Mouse (Mus musculus) adrenal gland, adult 18-20 months (tissue): ENCODE data around the gene Ano1. TPM values are rescaled to one million over a fixed set of nuclear protein-coding genes. Genes with fewer than 3 reads are reported as not detected.

Experiments used
- DNase-seq, 2 experiments: peaks; one replicate each; pipeline ENCODE4 v3.0.0; 2021 to 2022; ENCODE audit warnings: low spot score in 2 of 2
- total RNA-seq, 2 experiments: library from RNA; stranded (reverse); gene quantifications; 1 replicate in 1 of 2; 2 replicates in 1 of 2; pipeline ENCODE4 v1.2.3; 2021

Ano1 gene
- total RNA-seq, 2 experiments from 2014 or later = 21.3 to 30.6 TPM

- no peak for DNase-seq
Measured at GRCm38 (mm10) chr7:144697870-144698269, 53.9 kb downstream of the Ano1 start.

DNA sequence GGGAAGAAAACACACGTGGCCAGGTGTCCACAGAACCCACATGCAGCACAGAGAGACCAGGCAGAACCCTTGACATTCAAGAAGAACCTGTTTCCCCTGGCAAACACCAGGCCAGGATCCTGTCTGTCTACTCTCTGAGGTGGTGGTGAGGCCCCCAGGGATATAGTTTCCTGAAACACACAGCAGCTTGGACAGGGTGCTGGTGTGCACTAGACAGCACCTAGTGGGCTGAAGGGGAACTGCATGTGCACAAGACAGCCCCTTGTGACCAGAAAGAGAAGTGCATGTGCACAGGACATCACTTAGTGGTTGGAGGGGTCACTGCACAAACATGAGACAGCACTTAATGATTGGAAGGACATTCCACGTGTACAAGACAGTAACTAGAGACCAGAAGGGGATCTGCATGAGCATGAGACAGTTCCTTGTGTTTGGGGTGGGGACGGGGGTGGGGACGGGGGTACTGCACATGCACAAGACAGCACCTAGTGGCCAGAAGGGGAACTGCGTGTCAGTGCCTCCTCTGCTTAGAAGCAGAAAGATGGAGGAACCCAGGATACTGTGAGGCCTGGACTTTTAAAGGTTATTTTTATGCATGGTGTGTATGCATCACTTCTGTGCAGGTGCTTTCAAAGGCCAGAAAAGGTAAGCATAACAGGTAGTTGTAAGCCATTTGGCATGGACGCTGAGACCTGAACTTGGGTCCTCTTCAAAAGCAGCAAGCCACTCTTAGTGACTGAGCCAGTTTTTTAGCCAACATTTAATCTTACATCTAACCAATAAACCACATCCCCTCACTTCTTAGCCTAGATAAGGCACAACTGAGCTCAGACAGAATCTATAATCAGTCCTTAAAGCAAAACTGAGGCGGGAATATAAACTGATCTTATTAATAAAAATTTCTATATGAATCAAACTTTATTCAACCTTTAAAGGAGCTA lies 54.7 kb downstream of the Ano1 start:
- DNase-seq = no peak

DNA sequence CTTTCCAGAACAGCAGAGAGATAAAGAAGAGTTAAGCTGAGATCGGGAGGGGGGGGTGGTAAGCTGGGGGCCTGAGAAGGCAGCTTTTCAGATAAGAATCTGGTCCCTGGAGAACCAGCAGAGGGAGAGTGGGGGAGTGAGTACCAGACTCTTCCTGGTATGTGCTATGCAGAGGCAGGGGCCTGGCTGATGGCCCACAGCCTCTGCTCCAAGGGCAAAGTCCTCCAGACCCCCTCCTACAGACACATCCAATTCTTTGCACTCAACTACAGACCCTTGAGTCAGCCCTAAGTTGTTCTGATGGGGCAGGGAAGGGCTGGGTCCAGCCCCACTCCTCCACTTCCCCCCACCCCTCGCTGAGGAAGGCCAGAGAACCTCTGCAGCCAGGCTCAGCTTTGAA lies 61.9 kb downstream of the Ano1 start:
- DNase-seq = no peak

- DNase-seq = no peak
Measured at GRCm38 (mm10) chr7:144689136-144689535, 62.6 kb downstream of the Ano1 start.

GRCm38 (mm10) chr7:144687663-144688381 lies 64.0 kb downstream of the Ano1 start:
- DNase-seq = no peak

DNA sequence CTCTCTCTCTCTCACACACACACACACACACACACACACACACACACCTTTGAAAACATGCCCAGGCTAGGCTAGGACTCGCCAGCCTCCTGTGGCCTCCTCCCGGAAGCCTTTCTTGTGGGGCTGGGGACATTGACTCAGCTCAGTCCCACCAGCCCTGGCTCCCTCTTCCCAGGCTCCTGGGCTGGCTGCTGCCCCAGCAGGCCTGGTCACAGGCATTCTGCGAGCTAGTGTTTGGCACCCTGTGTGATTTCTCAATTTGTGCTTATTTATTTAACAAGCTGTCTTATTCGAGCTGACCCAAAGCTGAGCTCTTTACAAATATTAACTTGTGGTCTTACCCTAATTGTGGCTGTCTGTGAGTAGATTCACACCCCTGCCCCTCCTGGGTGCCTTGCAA lies 66.8 kb downstream of the Ano1 start:
- no peak for DNase-seq

GRCm38 (mm10) chr7:144684467-144684866 lies 67.3 kb downstream of the Ano1 start:
- DNase-seq = no peak

GRCm38 (mm10) chr7:144680096-144680495 lies 71.7 kb downstream of the Ano1 start:
- no peak for DNase-seq

- DNase-seq = peak in 1 of 2 experiments; percentile 45
Measured at GRCm38 (mm10) chr7:144678241-144679030, 73.3 kb downstream of the Ano1 start.

- DNase-seq = no peak
Measured at GRCm38 (mm10) chr7:144677341-144678086, 74.3 kb downstream of the Ano1 start.

DNA sequence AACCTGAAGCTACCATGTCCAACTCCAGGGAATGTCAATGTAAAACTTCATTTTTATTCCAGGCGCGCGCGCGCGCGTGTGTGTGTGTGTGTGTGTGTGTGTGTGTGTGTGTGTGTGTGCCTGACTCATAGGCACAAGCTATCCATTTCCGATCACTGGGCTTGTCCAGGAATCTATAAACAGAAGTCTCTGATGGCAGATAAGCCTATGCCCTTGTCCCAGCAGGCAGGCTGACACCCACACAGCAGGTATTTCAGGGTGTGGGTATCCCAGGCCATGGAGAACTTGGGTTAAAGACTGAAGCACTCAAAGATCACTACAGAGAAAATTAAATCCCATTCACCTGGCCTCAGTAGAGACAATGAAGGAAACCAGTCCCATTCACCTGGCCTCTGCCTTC lies 76.1 kb downstream of the Ano1 start:
- DNase-seq = no peak

GRCm38 (mm10) chr7:144669895-144670294 lies 81.9 kb downstream of the Ano1 start:
- DNase-seq = no peak

DNA sequence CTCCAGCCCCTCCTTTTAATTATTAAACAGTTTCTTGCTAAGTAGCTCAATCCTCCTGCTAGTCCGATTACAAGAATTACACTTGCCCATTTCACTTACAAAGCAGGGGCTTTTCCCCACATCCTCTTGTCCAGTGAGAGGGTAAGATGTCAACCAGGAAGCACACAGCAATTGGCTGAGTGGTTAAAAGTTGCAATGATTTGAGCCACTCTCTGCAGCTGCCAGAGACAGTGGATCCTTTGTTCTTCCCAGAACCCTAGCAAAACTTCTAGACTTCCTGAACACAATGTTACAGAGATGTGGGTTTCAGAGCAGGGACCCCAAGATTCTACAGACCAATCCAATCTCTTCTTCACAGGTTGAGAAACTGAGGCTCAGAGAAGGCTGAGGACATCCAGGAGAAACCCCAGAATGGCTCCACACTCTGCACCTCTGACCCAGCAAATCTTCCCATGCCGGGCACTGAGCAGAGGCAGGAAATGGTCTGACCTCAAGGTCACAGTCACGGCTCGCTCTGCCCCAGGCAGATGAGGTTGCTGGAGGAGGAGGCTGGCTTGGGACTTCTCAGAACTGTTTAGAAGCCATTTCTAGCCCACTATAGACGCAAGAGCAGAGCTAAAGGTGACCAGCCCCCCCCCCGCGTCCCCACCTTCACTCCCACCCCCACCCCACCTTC lies 83.0 kb downstream of the Ano1 start:
- DNase-seq = no peak

- no peak for DNase-seq
Measured at GRCm38 (mm10) chr7:144667091-144667490, 84.7 kb downstream of the Ano1 start.

DNA sequence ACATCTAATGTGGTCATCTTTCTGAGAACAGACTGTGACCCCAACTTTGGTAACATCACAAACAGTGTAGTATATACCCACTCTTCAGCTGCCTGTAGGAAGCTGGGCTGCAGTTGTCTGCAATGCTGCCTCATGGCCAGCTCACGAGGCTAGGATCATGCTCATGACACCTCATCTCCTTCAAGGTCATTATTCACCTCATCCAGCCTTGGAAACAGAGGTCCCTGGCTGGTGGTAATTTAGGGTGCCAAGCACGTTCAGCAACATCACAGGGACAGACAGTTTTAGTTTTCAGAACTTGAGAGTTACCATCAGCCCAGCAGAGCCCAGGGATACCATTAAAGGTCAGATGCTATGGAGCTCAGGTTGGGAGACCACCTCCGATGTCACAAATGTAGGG lies 86.2 kb downstream of the Ano1 start:
- DNase-seq = no peak

- no peak for DNase-seq
Measured at GRCm38 (mm10) chr7:144663566-144663965, 88.2 kb downstream of the Ano1 start.

DNA sequence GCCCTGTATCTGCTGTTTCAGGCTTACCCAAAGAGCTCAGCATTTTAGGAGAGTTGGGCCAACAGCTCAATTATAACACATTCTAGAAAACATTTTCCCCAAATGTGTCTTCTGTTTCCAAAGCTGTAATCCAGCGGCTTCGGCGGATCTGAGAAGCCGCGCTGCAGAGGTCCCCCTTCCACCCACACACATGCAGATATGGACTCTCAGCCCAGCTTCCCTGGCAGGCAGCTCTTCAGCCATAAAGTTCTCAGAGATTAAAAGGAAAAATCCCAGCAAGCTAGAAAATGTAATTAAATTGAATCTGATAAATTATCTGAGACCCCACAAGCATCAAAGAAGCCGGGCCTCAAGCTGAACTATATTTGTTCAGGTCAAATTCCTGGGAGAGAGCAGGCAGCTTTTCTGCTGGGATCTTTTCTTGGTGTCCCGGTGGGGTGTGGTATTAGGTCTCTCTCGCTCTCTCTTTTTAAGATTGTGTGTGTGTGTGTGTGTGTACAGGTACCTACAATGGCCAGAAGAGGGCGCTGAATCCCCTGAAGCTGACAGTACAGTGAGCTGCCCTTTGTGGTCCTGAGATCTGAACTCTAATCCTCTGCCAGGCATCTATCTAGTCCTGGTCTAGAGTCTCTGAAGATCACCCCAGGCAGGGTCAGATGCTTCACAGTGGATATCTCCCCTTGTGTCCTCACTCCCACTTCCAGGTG lies 95.4 kb downstream of the Ano1 start:
- no peak for DNase-seq

DNA sequence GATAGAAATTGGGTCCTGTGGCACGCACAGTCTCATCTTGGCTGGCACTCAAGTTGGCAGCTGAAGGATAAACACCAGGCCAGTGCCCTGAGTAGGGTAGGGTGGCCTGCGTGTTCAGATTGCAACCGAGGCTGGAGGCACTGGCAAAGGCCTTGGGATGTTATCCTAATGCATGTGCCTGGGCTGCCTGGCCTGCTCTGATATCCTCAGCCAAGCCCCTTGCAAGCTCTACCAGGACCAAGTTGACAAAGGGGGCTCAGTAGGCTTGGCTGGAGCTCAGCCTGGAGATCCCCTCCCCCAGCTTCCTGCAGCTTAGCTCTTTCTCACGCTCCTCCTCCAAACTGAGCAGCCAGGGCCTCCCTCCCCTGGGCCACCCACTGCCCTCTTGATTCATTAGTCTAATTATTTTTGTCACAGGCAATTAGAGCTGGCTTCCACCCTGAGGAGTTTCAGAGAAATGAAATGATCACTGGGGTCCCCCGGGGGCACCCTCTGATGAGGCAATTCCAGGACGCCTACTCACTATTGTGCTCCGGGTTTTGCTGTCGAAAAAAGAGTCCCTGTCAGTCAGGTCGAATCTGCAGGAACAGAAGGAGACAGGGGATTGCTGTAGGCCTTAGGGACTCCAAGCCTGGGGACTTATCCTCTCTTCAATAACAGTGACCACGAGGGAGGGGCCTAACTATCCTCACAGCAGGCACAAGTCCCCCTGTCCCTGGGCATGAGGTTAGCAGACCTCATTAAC lies 97.9 kb downstream of the Ano1 start:
- no peak for DNase-seq

GRCm38 (mm10) chr7:144647547-144647946 lies 104.2 kb downstream of the Ano1 start:
- no peak for DNase-seq
